Mouse (Mus musculus) olfactory bulb, adult 2 months (tissue): Measurements from ENCODE around the gene Il1b.

Experiments used
- CTCF ChIP-seq: fragments of 200-500 bp; IDR thresholded peaks from 2 replicates; pipeline ENCODE4 v1.5.1; 2012; ENCODE audit warnings: low read depth, mild to moderate bottlenecking, low read length, moderate library complexity; ENCODE audit not compliant: insufficient read depth
- POLR2A ChIP-seq: fragments of 200-500 bp; IDR thresholded peaks from 2 replicates; pipeline ENCODE4 v1.6.1; 2012; ENCODE audit warnings: mild to moderate bottlenecking, low read depth, low read length, moderate library complexity; ENCODE audit not compliant: insufficient read depth

DNA sequence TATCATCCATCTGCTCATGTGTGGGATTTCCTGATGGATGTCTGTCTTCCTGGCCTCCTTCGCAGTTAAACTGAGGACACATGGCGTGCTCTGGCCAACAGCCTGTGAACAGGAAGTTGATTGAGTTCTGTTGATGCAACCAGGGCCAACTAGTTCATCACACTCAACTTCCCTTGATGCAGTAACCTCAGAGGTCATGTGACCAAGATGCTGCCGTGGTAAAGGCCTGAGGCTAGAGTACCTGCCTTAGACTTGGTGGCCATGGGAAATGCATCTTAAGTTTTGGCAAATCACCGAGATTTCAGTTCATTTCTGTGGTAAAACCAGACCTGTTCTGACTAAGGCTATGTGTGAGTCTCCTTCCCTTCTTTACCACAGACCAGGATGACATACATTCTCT, 55.1 kb downstream of the Il1b start:
- no peak for TF ChIP-seq CTCF
- TF ChIP-seq POLR2A = no peak
